Mouse (Mus musculus): ENCODE results near the gene Pla1a. TPM values are rescaled to one million over a fixed set of nuclear protein-coding genes. Genes with fewer than 3 reads are reported as not detected.

Pla1a gene
- total RNA-seq, 2 experiments from 2014 or later: 27.9 to 28.6 TPM

DNA sequence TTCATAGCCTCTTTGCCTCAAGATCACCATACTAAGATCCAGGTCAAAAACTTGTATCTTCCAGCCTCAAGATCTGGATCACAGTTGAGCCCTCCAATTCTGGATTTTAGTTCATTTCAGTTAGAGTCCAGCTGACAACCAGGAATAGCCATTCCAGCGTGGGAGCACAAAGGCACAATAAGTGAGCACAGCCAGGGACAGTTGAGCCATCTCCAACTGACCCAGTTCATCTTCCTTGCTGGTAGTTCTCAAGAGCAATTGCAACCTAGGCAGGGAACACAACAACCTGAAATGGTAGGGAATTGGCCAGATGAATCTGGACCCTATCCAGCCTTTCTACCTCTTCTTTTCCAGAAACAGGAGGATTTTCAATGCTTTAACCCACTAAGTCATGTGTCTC, 6.2 kb upstream of the Pla1a start:
- no peak for DNase-seq (ENCODE audit: low spot score in 2 of 2)

DNA sequence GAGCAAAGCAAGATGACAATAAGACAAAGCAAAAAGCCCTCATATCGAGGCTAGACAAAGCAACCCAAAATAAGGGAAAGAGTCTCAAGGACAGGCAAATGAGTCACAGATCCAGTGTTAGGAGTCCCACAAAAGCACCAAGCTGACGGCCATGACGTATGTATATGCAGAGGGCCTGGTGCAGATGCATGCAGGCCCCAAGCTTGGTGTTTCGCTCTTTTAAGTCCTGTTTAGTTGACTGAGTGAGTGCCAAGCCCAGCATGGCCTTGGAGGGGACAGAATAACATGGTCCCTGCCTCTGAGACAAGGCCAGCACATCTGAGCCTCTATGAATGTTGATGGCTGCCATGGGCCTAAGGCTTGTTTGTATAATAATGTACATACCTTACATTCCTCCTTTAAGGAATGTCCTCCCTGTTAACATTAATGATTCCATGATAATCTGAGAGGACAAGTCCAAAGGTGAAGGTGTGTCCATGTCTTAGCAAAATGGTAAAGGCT, 1.4 kb upstream of the Pla1a start:
- no peak for DNase-seq (ENCODE audit: low spot score in 2 of 2)

GRCm38 (mm10) chr16:38433514-38433913, 569 bp upstream of the Pla1a start:
- DNase-seq (ENCODE audit: low spot score in 2 of 2): no peak

- DNase-seq (ENCODE audit: low spot score in 2 of 2): no peak
These were observed 1.3 kb downstream of the Pla1a start for GRCm38 (mm10) chr16:38431446-38432185.

DNA sequence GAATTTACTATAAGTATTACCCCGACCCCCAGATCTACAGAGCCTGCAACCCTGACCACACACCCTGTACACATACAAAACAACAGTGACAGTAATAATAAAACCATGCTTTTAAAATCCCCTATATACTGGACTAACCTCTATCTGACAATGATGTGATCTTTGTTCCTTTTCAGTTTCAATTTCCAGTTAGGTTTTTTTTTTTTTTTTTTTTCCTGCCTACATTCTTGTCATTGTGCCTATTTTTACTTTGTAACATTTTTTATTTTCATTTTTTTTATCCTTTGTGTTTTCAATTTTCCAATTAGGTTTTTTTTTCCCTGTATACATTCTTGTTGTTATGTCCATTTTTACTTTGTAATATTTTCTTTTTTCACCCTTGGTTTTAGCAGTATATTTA, 7.1 kb downstream of the Pla1a start:
- no peak for DNase-seq (ENCODE audit: low spot score in 2 of 2)

- no peak for DNase-seq (ENCODE audit: low spot score in 2 of 2)
These were observed 7.6 kb downstream of the Pla1a start for GRCm38 (mm10) chr16:38425374-38425773.

DNA sequence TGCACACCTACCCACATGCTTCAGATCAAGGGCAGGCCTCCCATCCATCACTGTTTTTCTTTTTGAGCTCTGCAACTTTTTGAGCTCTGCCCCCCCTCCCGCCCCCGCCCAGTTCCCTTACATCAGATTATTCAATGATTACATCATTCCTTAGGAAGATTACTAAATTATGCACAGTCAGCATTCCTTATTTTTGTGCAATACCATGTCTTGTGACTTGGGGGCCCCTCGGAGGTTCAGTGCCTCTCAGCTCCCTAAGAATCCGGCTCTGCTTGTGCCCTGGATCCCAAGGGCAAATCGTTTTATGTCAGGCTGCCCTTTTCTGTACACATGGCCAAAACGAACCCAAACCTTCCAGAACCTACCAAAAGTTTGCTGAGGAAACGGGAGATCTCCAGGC, 18.0 kb downstream of the Pla1a start:
- no peak for DNase-seq (ENCODE audit: low spot score in 2 of 2)

DNA sequence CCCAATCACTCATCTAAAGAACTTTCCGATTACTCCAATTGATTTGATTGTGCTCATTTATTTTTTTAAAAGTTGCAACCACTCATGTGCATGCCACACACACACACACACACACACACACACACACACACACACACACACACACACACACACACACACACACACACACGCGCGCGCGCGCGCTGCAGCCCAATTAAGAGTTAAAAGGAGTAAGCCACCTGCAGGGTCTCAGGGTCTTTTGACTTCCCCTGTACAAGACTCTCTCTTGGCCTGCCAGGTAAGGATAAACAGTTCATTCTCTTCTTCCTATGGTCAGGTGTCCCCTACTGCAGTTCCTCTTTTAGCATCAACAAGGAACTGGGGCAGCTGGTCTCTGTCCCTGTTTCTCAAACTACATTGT, 24.5 kb downstream of the Pla1a start:
- DNase-seq (ENCODE audit: low spot score in 2 of 2): no peak

- DNase-seq (ENCODE audit: low spot score in 2 of 2): no peak
These were observed 25.4 kb downstream of the Pla1a start for GRCm38 (mm10) chr16:38407584-38407983.

DNA sequence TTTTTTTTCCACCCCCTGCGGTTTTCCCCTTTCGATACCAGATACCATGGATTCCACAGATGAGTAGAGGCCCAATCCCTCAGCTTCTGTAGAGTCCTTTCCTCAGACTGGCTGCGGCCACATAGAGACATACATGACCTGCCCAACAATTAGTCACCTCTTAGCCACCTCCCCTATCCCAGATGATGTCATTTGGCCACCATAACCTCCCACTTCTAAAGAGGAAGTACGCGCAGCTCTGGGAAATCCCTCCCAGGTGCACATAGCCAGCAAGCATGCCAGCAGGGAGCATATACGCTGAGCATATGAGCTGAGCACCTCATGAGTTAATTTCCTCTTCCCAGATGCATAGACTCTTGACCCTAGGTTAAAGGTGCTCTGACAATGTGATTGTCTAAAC, 26.2 kb downstream of the Pla1a start:
- DNase-seq (ENCODE audit: low spot score in 2 of 2): no peak

DNA sequence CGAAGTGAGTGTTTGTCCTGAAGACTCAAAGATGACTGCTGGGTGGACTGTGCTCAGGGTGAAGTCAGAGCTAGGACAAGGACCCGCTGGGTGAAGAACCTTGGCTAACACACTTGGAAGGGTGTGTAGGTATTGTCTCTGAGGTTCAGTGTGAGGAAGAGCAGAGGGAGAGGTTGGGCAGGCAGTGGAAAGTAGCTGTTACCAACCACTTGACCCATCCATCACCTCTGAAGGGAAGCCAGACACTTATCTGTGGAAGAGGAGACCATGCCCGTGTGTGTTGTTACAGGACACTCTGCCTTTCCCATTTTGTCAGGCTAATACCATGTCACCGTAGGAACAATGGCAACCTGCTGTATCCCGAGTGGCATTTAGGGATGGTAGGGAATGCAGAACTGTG, 26.7 kb downstream of the Pla1a start:
- DNase-seq (ENCODE audit: low spot score in 2 of 2): no peak

DNA sequence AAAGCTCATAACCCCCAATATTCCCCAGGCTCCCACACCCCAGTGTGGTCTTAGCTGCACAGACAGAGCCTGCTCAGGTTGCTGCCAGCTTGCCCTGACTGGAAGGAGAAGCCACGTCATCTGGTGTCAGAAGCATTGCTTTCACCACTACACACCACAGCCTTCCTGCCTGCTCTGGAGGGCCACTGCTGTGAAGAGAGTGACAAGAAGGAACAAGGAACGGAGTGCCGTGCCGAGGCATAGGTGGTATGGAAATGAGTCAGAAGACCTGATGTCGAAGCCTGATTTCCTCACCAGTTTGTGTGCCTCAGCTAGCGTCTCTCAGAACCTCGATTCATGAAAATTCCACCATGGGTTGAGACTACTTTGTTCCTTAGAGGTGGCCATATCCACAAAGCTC, 29.3 kb downstream of the Pla1a start:
- DNase-seq (ENCODE audit: low spot score in 2 of 2): no peak

DNA sequence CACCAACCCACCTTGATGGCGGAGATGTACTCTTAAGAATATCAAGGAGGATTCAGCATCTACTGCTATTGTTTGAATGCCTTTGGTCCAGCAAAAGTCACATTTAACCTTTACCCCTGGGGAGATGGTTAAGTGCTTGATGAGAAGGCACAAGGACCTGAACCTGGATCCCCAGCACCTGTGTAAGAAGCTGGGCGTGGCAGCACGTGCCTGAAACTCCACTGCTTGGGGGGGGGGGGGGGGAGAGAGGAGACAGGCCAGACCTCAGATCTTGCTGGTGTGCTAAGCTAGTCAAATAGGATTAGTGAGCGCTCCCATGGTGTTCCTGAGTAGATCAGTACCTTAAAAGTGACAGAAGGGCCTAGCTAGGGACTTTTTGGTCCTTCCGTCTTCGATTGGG, 31.5 kb downstream of the Pla1a start:
- DNase-seq (ENCODE audit: low spot score in 2 of 2): no peak

GRCm38 (mm10) chr16:38400311-38400960, 32.5 kb downstream of the Pla1a start:
- DNase-seq (ENCODE audit: low spot score in 2 of 2): no peak

GRCm38 (mm10) chr16:38399531-38400231, 33.3 kb downstream of the Pla1a start:
- peak in 1 of 2 experiments; percentile 47 for DNase-seq (ENCODE audit: low spot score in 2 of 2)

GRCm38 (mm10) chr16:38399076-38399475, 33.9 kb downstream of the Pla1a start:
- DNase-seq (ENCODE audit: low spot score in 2 of 2): no peak

DNA sequence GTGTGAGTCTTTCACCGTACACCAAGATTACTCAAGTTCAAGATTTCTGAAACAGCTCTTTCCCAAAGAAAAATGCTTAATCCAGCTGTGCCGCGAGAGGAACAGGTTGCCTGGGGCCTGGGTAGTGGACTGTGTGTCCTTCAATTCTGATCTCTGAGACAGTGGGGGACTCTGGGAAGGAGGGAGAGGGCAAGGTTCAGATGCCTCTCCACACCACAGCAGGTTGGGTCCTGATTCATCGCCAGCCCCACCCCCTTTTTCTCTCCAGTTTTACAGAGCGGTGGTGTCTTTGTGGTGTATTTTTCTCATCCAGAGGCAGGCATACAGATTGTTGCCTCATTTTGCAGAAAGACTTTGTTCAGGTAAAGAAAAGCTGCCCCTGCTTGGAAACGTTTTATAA, 34.7 kb downstream of the Pla1a start:
- DNase-seq (ENCODE audit: low spot score in 2 of 2): no peak

DNA sequence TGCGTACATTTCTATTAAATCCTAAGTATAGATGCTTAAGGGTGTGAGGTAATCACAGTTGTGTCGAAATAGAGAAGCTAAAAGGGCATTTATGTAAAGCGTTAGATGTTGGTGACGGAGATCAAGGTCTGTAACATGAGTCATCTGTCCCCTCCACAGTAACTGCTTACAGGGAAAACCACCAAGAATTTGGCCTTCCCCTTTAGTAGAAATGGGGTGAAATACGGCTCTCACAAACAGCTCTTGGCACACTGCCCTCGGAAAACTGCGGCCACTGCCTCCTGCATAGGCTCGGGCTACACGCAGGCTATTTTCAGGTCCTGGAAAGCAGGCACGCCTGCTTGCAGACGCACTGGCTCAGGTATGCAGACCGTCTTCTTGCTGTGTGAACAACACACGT, 36.8 kb downstream of the Pla1a start:
- peak; percentile 60 to 80 for DNase-seq (ENCODE audit: low spot score in 2 of 2)

- no peak for DNase-seq (ENCODE audit: low spot score in 2 of 2)
These were observed 37.8 kb downstream of the Pla1a start for GRCm38 (mm10) chr16:38395060-38395730.

- no peak for DNase-seq (ENCODE audit: low spot score in 2 of 2)
These were observed 38.7 kb downstream of the Pla1a start for GRCm38 (mm10) chr16:38394191-38394618.

- no peak for DNase-seq (ENCODE audit: low spot score in 2 of 2)
These were observed 40.6 kb downstream of the Pla1a start for GRCm38 (mm10) chr16:38392126-38392894.

All from adrenal gland, postnatal 4 days (tissue).